Mouse (Mus musculus) cerebellum, adult 18-20 months (tissue): ENCODE measurements around the gene Hist1h3a.
"Not testable (repeated sequence)": the region's sequence is repeated elsewhere in the genome, so short reads cannot be mapped to it uniquely, and the experiment has no call there.

ENCODE experiments used
- DNase-seq, 2 experiments: peaks; one replicate each; pipeline ENCODE4 v3.0.0; 2021

Gene Hist1h3a

DNA sequence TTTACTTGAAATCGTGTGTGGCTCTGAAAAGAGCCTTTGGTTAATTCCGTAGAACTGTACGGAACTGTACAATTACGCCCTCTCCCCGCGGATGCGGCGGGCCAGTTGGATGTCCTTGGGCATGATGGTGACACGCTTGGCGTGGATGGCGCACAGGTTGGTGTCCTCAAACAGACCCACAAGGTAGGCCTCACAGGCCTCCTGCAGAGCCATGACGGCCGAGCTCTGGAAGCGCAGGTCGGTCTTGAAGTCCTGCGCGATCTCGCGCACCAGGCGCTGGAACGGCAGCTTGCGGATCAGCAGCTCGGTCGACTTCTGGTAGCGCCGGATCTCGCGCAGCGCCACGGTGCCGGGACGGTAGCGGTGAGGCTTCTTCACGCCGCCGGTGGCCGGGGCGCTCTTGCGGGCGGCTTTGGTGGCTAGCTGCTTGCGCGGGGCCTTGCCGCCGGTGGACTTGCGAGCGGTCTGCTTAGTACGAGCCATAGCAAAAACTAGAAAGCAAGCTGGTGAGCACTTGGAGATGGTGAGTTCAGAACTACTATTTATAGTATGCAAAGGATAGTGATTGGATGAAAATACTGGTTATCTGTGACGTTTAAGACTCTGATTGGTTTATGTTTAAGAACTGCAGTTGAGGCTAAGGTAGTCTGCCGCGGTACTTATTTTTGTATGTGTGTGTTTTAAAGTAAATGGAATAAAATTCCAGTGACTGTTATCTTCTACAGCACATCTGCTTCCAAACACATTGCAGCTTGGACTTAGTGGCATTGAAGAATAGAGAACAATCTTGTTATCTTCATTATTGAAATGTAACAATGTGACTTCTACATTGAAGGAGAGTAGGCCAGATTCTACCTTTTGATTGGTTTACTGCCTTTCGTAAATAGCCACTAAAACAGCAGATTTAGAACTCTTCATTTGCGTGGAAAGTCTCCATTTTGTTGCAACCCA is at the start of gene Hist1h3a:
Gene Hist1h3a, minus strand, starts transcription at position 516 of the 951 bp plus-strand sequence.
- peak; percentile 59 to 71 for DNase-seq

DNA sequence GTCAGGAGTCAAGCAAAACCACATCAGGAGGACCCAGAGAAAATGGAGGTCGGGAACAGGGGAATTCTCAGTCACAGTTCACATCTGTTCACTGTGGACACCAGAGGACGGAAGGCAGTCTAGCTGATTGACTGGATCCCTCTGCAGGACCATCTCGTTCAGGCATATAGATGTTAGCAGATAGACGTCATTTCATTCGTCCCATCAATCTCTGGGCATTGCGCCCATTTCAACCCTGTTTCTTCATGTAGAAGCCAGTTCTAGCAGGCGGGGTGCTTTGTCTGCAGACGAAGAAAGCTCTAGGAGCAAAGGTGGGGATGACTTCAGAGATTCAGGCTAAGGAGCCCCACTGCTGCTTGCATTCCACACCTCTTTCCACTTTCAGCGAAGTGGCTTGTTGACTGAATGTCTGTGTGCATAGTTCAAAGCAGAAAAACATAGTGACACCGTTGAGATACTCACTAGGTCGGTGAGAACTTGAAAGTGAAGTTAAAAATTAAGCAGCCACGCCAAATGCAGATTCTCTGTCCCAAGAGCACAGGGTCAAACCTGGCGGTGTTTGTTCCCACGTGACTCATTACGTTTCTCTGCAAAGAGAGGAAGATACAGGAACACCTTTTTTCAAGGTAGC is 44.4 kb upstream of the Hist1h3a start, which contains the start of gene Slc17a2:
Gene Slc17a2, plus strand, starts transcription at position 572 of the 631 bp plus-strand sequence.
- DNase-seq: no peak

DNA sequence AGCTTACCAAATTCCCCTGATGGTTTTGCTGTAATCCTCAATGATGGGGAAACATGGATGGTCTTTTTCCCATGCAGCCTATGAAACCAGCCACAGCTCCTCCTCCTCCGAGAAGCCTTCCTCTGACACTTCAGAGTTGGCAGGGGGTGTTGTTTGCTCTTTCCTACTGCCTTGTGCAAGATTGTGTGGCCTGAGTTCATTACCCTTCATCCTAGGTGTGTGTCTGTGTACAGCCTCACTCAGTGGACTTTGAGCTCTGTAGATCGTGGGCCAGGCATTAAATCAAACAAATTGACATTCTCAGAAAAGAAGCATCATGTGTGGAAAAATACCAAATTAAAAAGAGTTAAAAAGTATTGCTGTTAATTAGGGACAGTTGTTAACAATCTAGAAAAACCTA is 42.3 kb upstream of the Hist1h3a start:
- no peak for DNase-seq

DNA sequence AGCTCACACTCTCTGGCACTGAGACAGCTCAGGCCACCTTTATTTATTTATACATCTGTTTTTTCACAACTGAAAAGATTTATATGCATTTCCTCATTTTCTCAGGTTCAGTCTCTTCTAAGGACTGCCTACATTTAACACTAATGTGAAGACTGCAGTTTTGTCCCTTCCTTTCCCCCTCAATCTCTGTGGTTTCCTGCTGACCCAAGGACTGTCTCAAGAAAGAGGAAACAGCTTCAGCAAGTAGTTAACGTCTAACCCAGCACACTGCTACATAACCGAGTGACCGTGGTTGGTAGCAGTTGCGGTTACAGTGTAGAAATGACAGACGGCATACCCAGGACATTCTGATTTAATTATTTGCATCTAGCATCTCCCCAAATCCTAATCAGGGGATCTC is 37.2 kb upstream of the Hist1h3a start:
- no peak for DNase-seq

DNA sequence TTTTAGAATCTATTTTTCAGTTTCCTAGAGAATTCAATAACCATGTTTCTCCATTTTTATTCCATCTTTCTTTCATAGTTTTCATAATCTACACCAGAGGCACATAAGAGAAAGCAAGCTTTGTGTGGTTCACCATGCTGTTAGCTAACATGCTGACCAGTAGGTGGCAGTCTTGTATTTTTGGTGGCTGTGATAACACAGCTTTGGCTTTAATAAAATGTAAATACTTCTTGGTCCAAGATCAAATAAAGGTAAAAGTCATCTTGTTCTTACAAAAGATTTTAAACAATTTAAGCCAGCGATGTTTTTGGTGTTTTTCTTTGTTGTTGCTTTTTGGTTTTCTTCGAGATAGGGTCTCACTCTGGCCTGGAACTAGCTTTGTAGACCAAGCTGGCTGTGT is 30.3 kb upstream of the Hist1h3a start:
- peak; percentile 36 to 44 for DNase-seq

DNA sequence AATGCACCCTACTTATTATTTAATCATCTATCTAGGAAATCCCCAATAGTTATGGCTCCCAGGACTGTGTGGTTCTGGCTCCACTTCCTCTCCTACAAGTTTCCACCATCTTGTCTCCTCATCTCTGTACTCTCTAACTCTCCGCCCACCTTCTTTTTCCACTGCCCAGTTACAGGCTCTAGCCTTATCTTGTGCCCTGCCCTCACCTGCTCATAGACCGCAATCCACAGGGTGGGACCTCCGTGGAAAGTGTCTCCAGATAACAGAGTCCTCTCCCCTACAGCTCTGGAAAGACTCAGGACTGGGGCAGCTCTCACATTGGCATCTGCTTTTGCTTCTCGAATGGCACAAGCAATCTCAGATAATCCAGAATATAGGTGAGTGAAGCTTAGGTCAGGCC is 16.8 kb upstream of the Hist1h3a start:
- no peak for DNase-seq

DNA sequence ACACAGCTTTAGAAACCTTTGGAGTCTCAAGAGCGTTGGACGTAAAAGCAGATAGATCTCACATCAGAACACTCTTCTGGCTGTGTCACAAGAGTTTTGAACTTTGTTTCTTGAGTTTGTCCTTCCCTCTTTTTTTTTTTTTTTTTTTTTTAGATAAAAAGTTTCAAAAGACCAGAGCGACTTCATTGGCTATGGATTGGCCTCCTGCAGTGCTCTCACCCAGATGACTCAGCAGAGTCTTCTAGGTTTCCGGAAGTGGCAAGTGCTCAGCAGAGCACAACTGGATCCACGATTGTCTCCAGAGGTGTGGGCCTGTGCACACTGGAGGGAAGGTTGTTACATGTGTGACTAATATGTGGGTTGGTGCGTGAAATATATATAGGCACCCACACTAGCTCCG is 16.2 kb upstream of the Hist1h3a start:
- no peak for DNase-seq

DNA sequence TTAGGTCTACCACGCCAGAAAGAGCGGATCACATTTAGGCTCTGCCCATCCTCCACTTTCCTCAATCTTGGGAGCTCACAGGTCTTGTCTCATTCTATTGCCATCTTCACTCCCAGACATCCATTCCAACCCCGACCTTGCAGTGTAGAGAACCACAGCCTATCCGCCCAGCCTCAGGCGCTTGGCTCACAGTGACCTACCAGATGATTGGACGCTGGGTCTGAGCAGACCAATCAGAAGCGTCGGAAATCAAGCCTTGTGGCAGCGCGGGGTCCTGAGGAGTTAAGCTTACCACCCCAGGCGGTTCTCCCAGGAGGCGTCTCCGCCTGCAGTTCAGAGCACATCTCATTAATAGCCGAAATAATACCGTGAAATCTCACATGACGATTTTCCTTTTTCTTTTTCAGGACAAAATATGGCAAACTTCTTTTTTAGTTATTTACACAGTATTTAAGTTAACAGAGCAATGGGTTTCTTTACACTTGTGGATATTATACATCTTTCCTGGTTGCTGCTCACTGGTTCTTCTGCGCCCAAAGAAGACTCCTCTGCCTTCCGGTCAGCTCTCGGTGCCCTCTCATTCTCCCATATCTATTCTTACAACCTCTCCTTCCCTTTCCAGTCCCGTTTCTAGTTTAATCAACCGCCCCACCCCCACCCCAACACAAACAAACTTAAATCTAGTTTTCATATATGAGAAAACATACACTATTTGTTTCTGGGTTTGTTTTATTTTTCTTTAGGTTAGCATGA is 10.6 kb upstream of the Hist1h3a start:
- DNase-seq: peak in 1 of 2 experiments; percentile 12

DNA sequence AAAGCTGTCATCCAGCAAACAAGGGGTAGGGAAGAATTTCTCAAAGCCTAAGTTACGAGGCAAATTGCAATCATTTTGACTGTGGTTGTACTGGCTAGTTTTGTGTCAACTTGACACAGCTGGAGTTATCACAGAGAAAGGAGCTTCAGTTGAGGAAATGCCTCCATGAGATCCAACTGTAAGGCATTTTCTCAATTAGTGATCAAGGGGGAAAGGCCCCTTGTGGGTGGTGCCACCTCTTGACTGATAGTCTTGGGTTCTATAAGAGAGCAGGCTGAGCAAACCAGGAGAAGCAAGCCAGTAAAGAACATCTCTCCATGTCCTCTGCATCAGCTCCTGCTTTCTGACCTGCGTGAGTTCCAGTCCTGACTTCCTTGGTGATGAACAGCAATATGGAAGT is 7.4 kb upstream of the Hist1h3a start, which contains the start of gene Trim38:
Gene Trim38, plus strand, starts transcription at position 301 of the 400 bp plus-strand sequence.
- DNase-seq: not testable (repeated sequence)

DNA sequence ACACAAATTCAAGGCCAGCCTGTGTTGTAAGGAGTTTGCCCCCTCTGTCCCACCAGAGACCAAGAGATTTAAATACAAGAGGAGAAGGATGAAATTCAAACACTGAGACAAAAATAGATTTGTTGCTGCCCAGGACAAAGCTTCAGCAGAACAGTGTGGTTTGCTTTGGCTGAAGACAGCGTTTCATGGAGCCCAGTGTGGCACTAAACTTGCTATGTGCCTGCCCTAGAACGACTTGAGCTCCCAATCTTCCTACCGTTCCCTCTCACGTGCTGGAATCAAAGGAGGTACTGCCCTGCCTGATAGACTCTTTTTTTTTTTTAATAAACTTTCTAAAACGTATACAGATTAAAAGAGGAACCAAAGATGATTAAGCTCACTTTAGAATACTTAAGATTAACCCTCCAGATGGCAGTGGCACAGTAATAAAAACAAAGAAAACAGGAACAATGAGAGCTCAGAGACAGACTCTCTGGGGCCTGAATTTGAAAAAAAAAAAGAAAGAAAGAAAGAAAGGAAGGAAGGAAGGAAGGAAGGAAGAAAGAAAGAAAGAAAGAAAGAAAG is 6.7 kb upstream of the Hist1h3a start:
- DNase-seq: no peak

DNA sequence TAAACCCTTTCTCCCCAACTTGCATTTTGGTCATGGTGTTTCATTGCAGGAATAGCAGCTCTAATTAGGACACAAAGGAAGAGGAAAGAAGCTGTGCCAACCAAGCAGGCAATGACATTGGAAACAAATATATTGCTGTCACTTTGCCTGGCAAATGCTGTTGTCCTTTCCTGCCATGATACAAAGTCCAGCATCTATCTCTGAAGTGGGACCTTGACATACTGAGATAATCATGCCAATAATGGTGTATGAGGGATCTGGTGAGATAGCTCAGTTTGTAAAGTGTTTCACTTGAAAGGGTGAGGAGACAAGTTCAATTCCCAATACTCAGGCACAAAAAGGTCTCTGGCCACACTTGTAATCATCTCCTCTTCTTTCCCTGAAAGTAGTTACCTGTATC is 4.6 kb upstream of the Hist1h3a start:
- no peak for DNase-seq

DNA sequence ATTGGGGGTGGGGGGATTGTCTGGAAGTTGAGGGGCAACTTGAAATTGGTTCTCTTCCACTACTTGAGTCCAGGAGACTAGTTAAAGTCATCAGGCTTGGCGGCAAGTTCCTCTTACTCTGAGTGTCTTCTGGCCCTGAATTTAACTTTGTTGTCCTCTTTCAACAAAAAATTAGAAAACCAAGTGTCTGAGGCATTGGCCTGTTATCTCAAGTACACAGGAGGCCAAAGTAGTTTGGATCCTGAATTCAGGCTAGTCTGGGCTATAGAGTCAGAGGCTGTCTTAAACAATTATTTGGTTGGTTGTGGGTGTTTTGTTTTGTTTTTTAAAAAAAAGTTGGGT is 3.0 kb upstream of the Hist1h3a start:
- no peak for DNase-seq

DNA sequence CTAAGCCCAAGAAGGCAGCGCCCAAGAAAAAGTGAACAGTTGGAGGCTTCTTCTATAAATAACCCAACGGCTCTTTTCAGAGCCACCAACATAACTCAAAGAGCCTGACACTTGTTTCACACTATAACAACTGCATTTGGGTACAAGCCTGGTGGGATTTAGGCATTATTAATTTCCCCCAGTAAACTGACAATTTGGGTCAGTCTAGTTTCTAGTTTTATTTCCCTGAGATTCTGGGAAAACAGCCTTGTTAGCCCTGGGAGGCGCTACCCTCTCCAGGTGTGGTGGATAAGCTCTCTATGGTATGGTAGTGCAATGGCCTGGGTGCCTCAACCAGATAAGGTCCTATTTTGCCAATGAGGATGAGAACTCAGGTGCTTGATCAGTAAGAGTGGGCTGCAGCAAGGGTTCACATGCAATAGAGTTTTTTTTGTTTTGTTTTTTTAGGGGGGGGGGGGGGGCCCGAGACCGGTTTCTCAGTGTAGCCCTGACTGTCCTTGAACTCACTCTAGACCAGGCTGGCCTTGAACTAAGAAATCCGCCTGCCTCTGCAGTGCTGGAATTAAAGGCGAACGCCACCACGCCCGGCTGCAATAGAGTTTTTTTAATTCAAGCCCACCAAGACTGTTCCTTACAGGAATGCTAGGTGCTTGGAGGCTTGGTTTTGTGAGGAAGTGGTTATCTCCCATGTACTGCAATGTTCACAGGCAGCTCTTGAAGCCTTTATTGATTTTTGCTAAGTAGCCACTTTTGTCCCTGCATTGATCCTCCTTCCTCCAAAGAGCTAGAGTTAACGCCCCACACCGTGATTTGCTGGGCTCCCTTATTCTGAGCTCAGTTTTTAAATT is 2.4 kb upstream of the Hist1h3a start:
- no peak for DNase-seq

DNA sequence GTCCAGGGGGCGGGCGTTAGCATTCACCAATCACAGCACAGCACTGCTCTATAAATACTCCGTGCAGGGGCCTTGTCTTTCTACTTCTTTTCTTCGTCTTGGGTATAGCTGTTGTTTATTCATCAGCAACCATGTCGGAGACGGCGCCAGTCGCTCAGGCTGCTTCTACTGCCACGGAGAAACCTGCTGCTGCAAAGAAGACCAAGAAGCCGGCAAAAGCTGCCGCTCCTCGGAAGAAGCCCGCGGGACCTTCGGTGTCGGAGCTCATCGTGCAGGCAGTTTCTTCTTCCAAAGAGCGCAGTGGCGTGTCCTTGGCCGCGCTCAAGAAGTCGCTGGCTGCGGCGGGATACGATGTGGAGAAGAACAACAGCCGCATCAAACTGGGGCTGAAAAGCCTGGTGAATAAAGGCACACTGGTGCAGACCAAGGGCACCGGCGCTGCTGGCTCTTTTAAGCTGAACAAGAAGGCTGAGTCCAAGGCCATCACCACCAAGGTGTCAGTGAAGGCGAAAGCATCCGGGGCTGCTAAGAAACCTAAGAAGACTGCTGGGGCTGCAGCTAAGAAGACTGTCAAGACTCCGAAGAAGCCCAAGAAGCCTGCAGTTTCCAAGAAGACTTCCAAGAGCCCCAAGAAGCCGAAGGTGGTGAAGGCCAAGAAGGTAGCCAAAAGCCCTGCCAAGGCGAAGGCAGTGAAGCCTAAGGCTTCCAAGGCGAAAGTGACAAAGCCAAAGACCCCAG is 1.6 kb upstream of the Hist1h3a start, which contains the start of gene Hist1h1a:
Gene Hist1h1a, plus strand, starts transcription at position 81 of the 738 bp plus-strand sequence.
- peak in 1 of 2 experiments; percentile 77 for DNase-seq

DNA sequence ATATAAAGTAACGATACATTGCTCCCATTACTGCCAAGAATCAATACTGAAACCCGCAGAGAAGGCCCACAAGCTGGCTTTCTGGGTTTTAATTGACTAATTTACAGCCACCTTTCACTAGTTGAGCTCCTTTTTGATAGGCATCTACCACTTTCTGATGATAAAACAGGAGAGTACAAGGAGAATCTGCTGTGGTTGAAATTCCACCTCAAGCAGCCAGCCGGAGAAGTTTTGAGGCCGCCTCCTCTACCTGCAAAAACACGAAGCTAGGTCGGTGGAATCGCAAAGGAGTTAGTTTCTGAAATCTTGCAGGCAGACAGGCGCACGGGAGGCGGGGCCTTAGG is 1.0 kb upstream of the Hist1h3a start:
- DNase-seq: peak in 1 of 2 experiments; percentile 70

DNA sequence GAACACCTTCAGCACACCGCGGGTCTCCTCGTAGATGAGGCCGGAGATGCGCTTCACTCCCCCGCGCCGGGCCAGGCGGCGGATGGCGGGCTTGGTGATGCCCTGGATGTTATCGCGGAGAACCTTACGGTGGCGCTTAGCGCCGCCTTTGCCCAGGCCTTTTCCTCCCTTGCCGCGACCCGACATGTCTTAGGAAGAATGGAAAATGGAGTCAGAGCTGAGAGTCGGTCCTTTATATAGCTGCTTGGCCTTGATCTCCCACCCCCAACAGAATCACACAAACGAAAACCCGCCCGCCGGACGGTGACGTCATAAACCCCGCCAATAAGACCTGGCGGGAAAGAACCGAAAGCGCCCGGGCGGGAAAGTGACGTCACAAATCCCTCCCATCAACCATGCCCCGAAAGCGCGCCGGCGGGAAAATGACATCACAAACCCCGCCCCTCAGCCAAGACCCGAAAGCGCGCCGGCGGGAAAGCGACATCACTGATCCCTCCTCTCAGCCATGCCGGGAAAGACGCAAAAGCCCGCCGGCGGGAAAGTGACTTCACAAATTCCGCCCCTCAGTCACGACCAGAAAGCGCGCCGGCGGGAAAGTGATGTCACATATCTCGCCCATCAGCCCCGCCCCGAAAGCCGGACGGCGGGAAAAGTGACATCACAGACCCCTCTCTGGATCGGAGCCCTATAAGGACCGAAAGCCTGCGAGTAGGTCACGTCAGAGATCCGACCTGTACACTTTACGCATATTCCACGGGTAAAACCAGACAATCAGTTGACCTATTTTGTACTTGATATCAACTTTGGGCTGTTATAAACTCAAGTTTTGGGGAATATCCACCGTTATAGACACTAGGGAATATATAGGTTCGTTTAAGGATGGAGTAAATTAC is 968 bp downstream of the Hist1h3a start, which contains the start of gene Hist1h4a:
Gene Hist1h4a, minus strand, starts transcription at position 259 of the 893 bp plus-strand sequence.
- peak; percentile 97 to 98 for DNase-seq

DNA sequence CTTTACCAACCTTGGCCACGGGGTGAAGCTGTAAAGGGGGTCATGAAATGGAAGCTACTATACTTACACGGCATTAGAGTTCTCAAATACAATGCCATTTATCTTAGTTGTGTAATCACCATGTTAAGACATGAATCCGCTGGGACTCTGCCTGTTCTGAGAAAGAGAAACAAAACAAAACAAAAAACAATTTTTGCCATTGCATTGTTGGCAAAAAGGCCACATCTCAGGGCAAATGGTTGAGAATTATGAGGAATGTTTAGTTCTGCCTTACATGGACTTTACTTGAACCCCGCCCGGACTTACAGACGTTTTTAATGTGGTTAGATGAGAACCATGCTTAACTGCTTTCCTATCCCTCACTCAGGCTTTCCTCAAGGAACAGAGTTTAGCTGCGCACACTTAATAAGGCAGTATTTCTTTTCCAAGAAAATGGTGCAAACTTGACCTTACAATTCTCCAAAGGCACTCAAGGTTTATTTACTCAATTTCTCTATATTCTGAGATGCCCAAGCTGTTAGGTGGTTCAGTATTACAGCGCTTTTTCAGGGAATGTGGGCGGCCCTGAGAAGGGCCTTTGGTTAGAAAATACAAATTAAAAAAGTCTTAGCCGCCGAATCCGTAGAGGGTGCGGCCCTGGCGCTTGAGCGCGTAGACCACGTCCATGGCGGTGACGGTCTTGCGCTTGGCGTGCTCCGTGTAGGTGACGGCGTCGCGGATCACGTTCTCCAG is 1.8 kb downstream of the Hist1h3a start:
- peak in 1 of 2 experiments; percentile 33 for DNase-seq

DNA sequence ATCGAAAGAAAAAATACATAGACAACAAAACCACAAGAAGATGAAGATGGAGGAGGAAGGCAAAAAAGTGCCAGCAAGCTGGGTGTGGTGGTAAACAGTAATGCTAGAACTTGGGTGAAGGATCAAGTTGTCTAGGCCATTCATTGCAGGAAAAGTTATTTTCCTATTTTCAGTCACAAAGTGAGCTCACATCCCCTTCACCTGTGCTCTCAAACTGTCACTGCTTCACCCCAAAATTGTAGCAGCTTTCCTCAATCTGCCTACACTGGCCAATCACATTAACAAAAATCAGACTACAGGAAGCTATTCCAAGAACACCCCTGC is 2.3 kb downstream of the Hist1h3a start:
- no peak for DNase-seq

DNA sequence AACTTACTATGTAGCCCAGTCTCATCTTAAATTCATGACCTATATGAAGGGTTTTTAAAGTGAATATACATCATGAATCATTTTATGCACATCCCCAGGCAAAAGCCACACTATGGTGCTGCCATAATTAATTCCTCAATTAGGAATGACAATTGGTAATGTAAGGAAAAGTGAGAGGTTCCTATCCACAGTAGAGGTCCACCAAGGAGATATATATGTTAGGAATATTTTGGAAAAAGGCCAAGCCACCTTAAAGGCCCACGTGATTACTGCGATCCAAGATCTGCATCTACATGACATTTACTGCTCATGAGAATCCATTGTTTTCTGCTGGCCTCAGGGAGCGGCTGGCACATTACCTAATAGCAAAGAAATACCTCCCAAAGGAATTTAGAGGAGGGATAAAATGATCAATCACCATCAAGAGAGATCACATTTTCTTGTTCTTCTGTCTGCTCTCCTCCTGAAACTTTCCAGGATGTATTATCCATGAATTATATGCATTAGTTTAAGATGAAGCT is 2.9 kb downstream of the Hist1h3a start:
- DNase-seq: no peak
